Mouse (Mus musculus): ENCODE results near the gene Acsbg2. TPM values are rescaled to one million over a fixed set of nuclear protein-coding genes. Genes with fewer than 3 reads are reported as not detected.

Acsbg2 gene
- total and polyA plus RNA-seq, 3 experiments, result 0.04 TPM; not detected in 2

- no peaks in the 10 kb centered on the region for H3K27me3 ChIP-seq (ENCODE audit: control insufficient read depth, insufficient read depth, low read length)
- no peak overlapping the region for H3K4me3 ChIP-seq
- no peaks in the 10 kb centered on the region for H3K4me1 ChIP-seq (ENCODE audit: control insufficient read depth, insufficient read depth, low read length)
- H3K79me2 ChIP-seq (replicated peaks; ENCODE audit: control insufficient read depth, insufficient read depth, low read length), result no peaks in the 10 kb centered on the region
- TF ChIP-seq POLR2A (IDR thresholded peaks at IDR 0.05; ENCODE audit: insufficient read depth, low read depth, low read length) (no peak), CTCF (IDR thresholded peaks at IDR 0.05) (no peak), EP300 (IDR thresholded peaks at IDR 0.05; ENCODE audit: insufficient read depth, low read depth, low read length) (no peak)
- no peak for DNase-seq
- H3K36me3 ChIP-seq (ENCODE audit: control insufficient read depth, insufficient read depth, low read length), result no peaks in the 10 kb centered on the region
- no peak overlapping the region for H3K9ac ChIP-seq (ENCODE audit: low read depth, low read length)
- no peak overlapping the region for H3K27ac ChIP-seq
- WGBS, result 94% methylated on average over 9 of the region's 9 CpGs
- intact Hi-C loops (cut with DNase I), result loop anchor here (5.0 kb wide), 1 partner anchor 272 kb away; no protein-coding TSS in a partner anchor
These were observed 21.2 kb upstream of the Acsbg2 start for GRCm38 (mm10) chr17:56895368-56895918.

- intact Hi-C loops (cut with DNase I), result no loop called here
These were observed 15.8 kb upstream of the Acsbg2 start for GRCm38 (mm10) chr17:56890018-56890417.

GRCm38 (mm10) chr17:56888050-56888449 lies 13.8 kb upstream of the Acsbg2 start:
- DNase-seq, result no peak
- intact Hi-C loops (cut with DNase I), result no loop called here
- H3K4me1 ChIP-seq (ENCODE audit: control insufficient read depth, insufficient read depth, low read length), result peaks cover 2% of the 10 kb centered on the region; the same call in 1 of the 2 replicates
- TF ChIP-seq CTCF (IDR thresholded peaks at IDR 0.05) (peak; percentile 34), POLR2A (IDR thresholded peaks at IDR 0.05; ENCODE audit: insufficient read depth, low read depth, low read length) (no peak)
- H3K27me3 ChIP-seq (ENCODE audit: control insufficient read depth, insufficient read depth, low read length), result no peaks in the 10 kb centered on the region
- H3K36me3 ChIP-seq (ENCODE audit: control insufficient read depth, insufficient read depth, low read length), result no peaks in the 10 kb centered on the region
- no peak overlapping the region for H3K4me3 ChIP-seq
- H3K79me2 ChIP-seq (replicated peaks; ENCODE audit: control insufficient read depth, insufficient read depth, low read length), result no peaks in the 10 kb centered on the region
- WGBS, result 61% methylated on average over 2 of the region's 3 CpGs
- H3K9ac ChIP-seq (ENCODE audit: low read depth, low read length), result no peak overlapping the region
- no peak overlapping the region for H3K27ac ChIP-seq

More at GRCm38 (mm10) chr17:56890018-56890417, 15.8 kb upstream of the Acsbg2 start:
- Histone ChIP-seq H3K27me3 (ENCODE audit: control insufficient read depth, insufficient read depth, low read length) (no peaks in the 10 kb centered on the region), H3K79me2 (replicated peaks; ENCODE audit: control insufficient read depth, insufficient read depth, low read length) (no peaks in the 10 kb centered on the region), H3K9ac (ENCODE audit: low read depth, low read length) (no peak overlapping the region), H3K4me3 (no peak overlapping the region), H3K4me1 (ENCODE audit: control insufficient read depth, insufficient read depth, low read length) (no peaks in the 10 kb centered on the region), H3K36me3 (ENCODE audit: control insufficient read depth, insufficient read depth, low read length) (no peaks in the 10 kb centered on the region), H3K27ac (no peak overlapping the region)
- TF ChIP-seq EP300 (IDR thresholded peaks at IDR 0.05; ENCODE audit: insufficient read depth, low read depth, low read length) (no peak), POLR2A (IDR thresholded peaks at IDR 0.05; ENCODE audit: insufficient read depth, low read depth, low read length) (no peak), CTCF (IDR thresholded peaks at IDR 0.05) (no peak)
- WGBS, result 91% methylated on average over 2 of the region's 2 CpGs
- no peak for DNase-seq

GRCm38 (mm10) chr17:56884809-56885208 lies 10.6 kb upstream of the Acsbg2 start:
- WGBS, result 85% methylated on average over 17 of the region's 17 CpGs
- H3K36me3 ChIP-seq (ENCODE audit: control insufficient read depth, insufficient read depth, low read length), result no peaks in the 10 kb centered on the region
- intact Hi-C loops (cut with DNase I), result no loop called here
- H3K9ac ChIP-seq (ENCODE audit: low read depth, low read length), result no peak overlapping the region
- no peaks in the 10 kb centered on the region for H3K27me3 ChIP-seq (ENCODE audit: control insufficient read depth, insufficient read depth, low read length)
- no peak overlapping the region for H3K4me3 ChIP-seq
- H3K4me1 ChIP-seq (ENCODE audit: control insufficient read depth, insufficient read depth, low read length), result peaks cover 2% of the 10 kb centered on the region; the same call in 1 of the 2 replicates
- H3K27ac ChIP-seq, result no peak overlapping the region
- DNase-seq, result no peak
- no peak for TF ChIP-seq CTCF (IDR thresholded peaks at IDR 0.05)
- no peak for TF ChIP-seq EP300 (IDR thresholded peaks at IDR 0.05; ENCODE audit: insufficient read depth, low read depth, low read length)
- TF ChIP-seq POLR2A (IDR thresholded peaks at IDR 0.05; ENCODE audit: insufficient read depth, low read depth, low read length), result no peak
- H3K79me2 ChIP-seq (replicated peaks; ENCODE audit: control insufficient read depth, insufficient read depth, low read length), result no peaks in the 10 kb centered on the region

GRCm38 (mm10) chr17:56884331-56884730 lies 10.1 kb upstream of the Acsbg2 start:
- 33% methylated on average over 5 of the region's 5 CpGs for WGBS
- H3K9ac ChIP-seq (ENCODE audit: low read depth, low read length), result no peak overlapping the region
- no peaks in the 10 kb centered on the region for H3K79me2 ChIP-seq (replicated peaks; ENCODE audit: control insufficient read depth, insufficient read depth, low read length)
- H3K4me3 ChIP-seq, result no peak overlapping the region
- intact Hi-C loops (cut with DNase I), result no loop called here
- H3K27ac ChIP-seq, result no peak overlapping the region
- H3K36me3 ChIP-seq (ENCODE audit: control insufficient read depth, insufficient read depth, low read length), result no peaks in the 10 kb centered on the region
- peaks cover 2% of the 10 kb centered on the region; the same call in 1 of the 2 replicates for H3K4me1 ChIP-seq (ENCODE audit: control insufficient read depth, insufficient read depth, low read length)
- H3K27me3 ChIP-seq (ENCODE audit: control insufficient read depth, insufficient read depth, low read length), result no peaks in the 10 kb centered on the region
- DNase-seq, result no peak
- TF ChIP-seq POLR2A (IDR thresholded peaks at IDR 0.05; ENCODE audit: insufficient read depth, low read depth, low read length), result no peak
- no peak for TF ChIP-seq EP300 (IDR thresholded peaks at IDR 0.05; ENCODE audit: insufficient read depth, low read depth, low read length)
- no peak for TF ChIP-seq CTCF (IDR thresholded peaks at IDR 0.05)

- peaks cover 2% of the 10 kb centered on the region; the same call in 1 of the 2 replicates for H3K4me1 ChIP-seq (ENCODE audit: control insufficient read depth, insufficient read depth, low read length)
- H3K27me3 ChIP-seq (ENCODE audit: control insufficient read depth, insufficient read depth, low read length), result no peaks in the 10 kb centered on the region
- peak; percentile 32 to 39 for DNase-seq
- no peaks in the 10 kb centered on the region for H3K79me2 ChIP-seq (replicated peaks; ENCODE audit: control insufficient read depth, insufficient read depth, low read length)
- H3K4me3 ChIP-seq, result peak overlapping the region; percentile 32; the same call in 1 of the 2 replicates
- H3K9ac ChIP-seq (ENCODE audit: low read depth, low read length), result no peak overlapping the region; the same call in 1 of the 2 replicates
- no peak overlapping the region for H3K27ac ChIP-seq
- no peaks in the 10 kb centered on the region for H3K36me3 ChIP-seq (ENCODE audit: control insufficient read depth, insufficient read depth, low read length)
- intact Hi-C loops (cut with DNase I), result no loop called here
- 20% methylated on average over 17 of the region's 17 CpGs for WGBS
- no peak for TF ChIP-seq CTCF (IDR thresholded peaks at IDR 0.05)
- no peak for TF ChIP-seq POLR2A (IDR thresholded peaks at IDR 0.05; ENCODE audit: insufficient read depth, low read depth, low read length)
- TF ChIP-seq EP300 (IDR thresholded peaks at IDR 0.05; ENCODE audit: insufficient read depth, low read depth, low read length), result no peak
These were observed 9.4 kb upstream of the Acsbg2 start for GRCm38 (mm10) chr17:56883612-56884011.

Measured in heart, adult 2 months (tissue).